Mouse (Mus musculus) stomach, postnatal 0 days (tissue): ENCODE results near the gene Olfr287. TPM values are rescaled to one million over a fixed set of nuclear protein-coding genes. Genes with fewer than 3 reads are reported as not detected.

Experiments used
- ATAC-seq: fragments of 200-750 bp; cut with Nextera tagmentation; 2 replicates; pipeline ENCODE4 v1.8.0; 2017; ENCODE audit not compliant: low FRiP score, low TSS enrichment
- DNase-seq: peaks from one replicate; pipeline ENCODE4 v3.0.0-alpha.2; 2016; ENCODE audit warnings: low spot score
- H3K27ac ChIP-seq: fragments of 300-500 bp; sonication (generic); replicated peaks from 2 replicates; pipeline ENCODE4 v1.5.1; 2014; ENCODE audit warnings: mild to moderate bottlenecking, control low read depth
- H3K27me3 ChIP-seq: fragments of 300-500 bp; sonication (generic); 2 replicates; pipeline ENCODE4 v1.6.1; 2014; ENCODE audit warnings: low read length; ENCODE audit not compliant: control insufficient read depth, insufficient read depth
- H3K36me3 ChIP-seq: fragments of 300-500 bp; sonication (generic); 2 replicates; pipeline ENCODE4 v1.6.1; 2014; ENCODE audit warnings: low read length, mixed read lengths; ENCODE audit not compliant: control insufficient read depth, insufficient read depth
- H3K4me1 ChIP-seq: fragments of 300-500 bp; sonication (generic); replicated peaks from 2 replicates; pipeline ENCODE4 v1.6.1; 2014; ENCODE audit warnings: antibody characterized with exemption; ENCODE audit not compliant: control insufficient read depth, insufficient read depth
- H3K4me2 ChIP-seq: fragments of 300-500 bp; sonication (generic); replicated peaks from 2 replicates; pipeline ENCODE4 v1.6.1; 2014; ENCODE audit warnings: low read depth, mild to moderate bottlenecking, control low read depth, moderate library complexity
- H3K4me3 ChIP-seq: fragments of 300-500 bp; sonication (generic); 2 replicates; pipeline ENCODE4 v1.5.1; 2014; ENCODE audit warnings: low read depth, low read length, control low read depth
- H3K9ac ChIP-seq: fragments of 300-500 bp; sonication (generic); 2 replicates; pipeline ENCODE4 v1.6.1; 2014; ENCODE audit warnings: mild to moderate bottlenecking, low read length, control low read depth, mixed read lengths
- H3K9me3 ChIP-seq: fragments of 300-500 bp; sonication (generic); 2 replicates; pipeline ENCODE4 v1.6.1; 2016; ENCODE audit warnings: low read length; ENCODE audit not compliant: control insufficient read depth
- CTCF ChIP-seq: IDR thresholded peaks from 2 replicates; pipeline ENCODE4 v1.5.1; 2016; ENCODE audit warnings: antibody characterized with exemption, low read depth, mild to moderate bottlenecking, moderate library complexity
- EP300 ChIP-seq: optimal IDR thresholded peaks from 2 replicates; pipeline ENCODE3; 2016; ENCODE audit warnings: antibody characterized with exemption
- WGBS: fragments of 180-500 bp; shearing (Covaris S2); extraction: QIAGEN DNeasy Blood & Tissue Kit; methylation state at CpG from one replicate; pipeline ENCODE4 v1.1.7; 2014; 5-methylcytosine and 5-hydroxymethylcytosine counted together
- polyA plus RNA-seq: library from polyadenylated mRNA; unstranded; fragments of >200 nt; fragmentation: Nextera tagmentation; extraction: Ambion mirVana; gene quantifications from 2 replicates; pipeline ENCODE4 v1.2.1, GENCODE M21; 2015

Gene Olfr287
- polyA plus RNA-seq, 1 experiment from 2014 or later: not detected

DNA sequence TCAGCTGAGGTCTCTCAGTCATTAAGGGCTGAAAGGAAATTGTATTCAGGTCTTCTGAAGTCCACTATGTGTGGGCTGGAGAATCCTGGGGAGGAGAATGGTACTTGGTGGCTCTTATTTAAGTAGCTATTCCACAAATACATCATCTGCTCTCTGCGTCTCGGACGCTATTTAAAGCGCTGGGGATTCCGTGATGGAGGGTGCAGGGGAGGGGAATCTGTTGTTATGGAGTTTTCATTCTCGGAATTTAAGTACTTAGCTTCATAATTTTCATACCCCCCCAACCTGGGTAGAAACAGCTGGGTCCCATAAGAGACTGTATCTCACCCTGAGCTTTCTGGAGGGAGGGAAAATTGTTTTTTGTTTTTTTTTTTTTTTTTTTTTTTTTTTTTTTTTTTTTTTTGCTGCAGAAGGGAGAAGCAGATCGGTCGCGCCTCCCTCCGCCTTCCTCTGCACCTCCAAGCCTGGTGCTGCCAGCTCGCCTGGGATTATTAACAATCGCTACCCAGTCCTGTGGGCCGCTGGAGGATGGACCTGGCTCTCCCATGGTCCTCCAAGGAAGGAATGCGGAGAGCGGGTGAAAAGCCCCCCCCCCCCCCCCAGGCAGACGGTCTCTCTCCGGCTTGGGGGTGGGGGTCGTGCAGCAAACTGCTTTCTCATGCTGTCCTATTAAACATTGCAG lies 53.8 kb downstream of the Olfr287 start, which contains the start of gene Ccdc184:
Gene Ccdc184, plus strand, starts transcription at position 196 of the 682 bp plus-strand sequence.
- H3K36me3 ChIP-seq: no peaks in the 10 kb centered on the region
- H3K4me2 ChIP-seq: peak within 1 kb of the TSS; percentile 47
- no peak for ATAC-seq
- H3K9ac ChIP-seq: no peak within 1 kb of the TSS
- no peaks in the 10 kb centered on the region for H3K4me1 ChIP-seq
- peaks cover 9% of the 10 kb centered on the region; the same call in 1 of the 2 replicates for H3K27me3 ChIP-seq
- H3K4me3 ChIP-seq: peak within 1 kb of the TSS; percentile 29
- H3K27ac ChIP-seq: no peak within 1 kb of the TSS
- DNase-seq: no peak
- 4% methylated on average over 15 of the region's 18 CpGs for WGBS
- no peaks in the 10 kb centered on the region for H3K9me3 ChIP-seq
- no peak for TF ChIP-seq EP300
- TF ChIP-seq CTCF: no peak

DNA sequence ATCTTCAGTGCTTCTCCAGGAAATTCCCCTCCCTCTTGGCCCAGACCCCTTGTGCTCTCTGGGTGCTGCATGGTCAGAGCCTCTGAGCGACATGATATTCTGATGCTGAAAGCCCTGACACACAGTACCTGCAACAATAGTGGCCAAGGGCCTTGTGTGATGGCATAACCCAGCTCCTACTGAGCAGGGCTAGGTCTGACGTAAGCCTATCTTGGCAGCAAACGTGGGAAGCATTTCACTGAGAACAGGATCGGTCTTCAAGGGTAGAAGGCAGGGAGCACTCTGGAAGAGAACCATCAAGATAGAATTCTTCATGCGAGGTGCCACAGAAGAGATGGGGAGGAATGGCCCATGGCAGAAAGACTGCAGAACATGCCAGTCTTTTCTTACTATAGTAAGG lies 55.3 kb downstream of the Olfr287 start, which contains the start of gene Asb8:
Gene Asb8, minus strand, starts transcription at position 101 of the 400 bp plus-strand sequence.
- no peaks in the 10 kb centered on the region for H3K36me3 ChIP-seq
- H3K27ac ChIP-seq: no peak within 1 kb of the TSS
- no peaks in the 10 kb centered on the region for H3K9me3 ChIP-seq
- no peak within 1 kb of the TSS for H3K4me2 ChIP-seq
- H3K27me3 ChIP-seq: peaks cover 9% of the 10 kb centered on the region; the same call in 1 of the 2 replicates
- TF ChIP-seq EP300: no peak
- no peak for TF ChIP-seq CTCF
- no peak for ATAC-seq
- H3K4me1 ChIP-seq: no peaks in the 10 kb centered on the region
- no peak within 1 kb of the TSS for H3K9ac ChIP-seq
- 77% methylated on average over 5 of the region's 5 CpGs for WGBS
- no peak within 1 kb of the TSS for H3K4me3 ChIP-seq
- no peak for DNase-seq

DNA sequence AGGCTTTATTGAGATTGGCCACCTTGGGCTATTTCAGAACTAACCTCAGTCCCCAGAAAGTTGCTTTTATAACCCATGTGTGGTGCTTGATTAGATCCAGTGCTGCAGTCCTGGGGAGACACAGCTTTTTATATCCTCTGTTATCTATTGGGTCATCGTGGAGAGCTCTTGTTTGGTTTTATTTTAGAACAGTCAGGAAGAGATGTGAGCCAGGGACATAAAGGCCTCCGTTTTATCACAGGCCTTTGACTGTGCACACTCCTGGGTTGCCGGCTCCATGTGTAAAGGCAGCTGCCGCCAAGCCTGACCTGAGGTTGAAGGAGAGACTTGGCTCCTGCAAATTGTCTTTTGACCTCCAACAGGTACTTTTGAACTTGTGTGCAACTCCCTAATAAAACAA lies 58.3 kb downstream of the Olfr287 start:
- H3K27ac ChIP-seq: no peak overlapping the region
- no peaks in the 10 kb centered on the region for H3K4me1 ChIP-seq
- H3K27me3 ChIP-seq: 0 out of 2 replicates have a peak, but pooled peaks cover 4% of the 10 kb centered on the region
- no peak for TF ChIP-seq EP300
- no peak for TF ChIP-seq CTCF
- H3K9me3 ChIP-seq: no peaks in the 10 kb centered on the region
- H3K4me3 ChIP-seq: no peak overlapping the region
- H3K4me2 ChIP-seq: no peak overlapping the region
- no peak overlapping the region for H3K9ac ChIP-seq
- DNase-seq (no peak), ATAC-seq (no peak)
- H3K36me3 ChIP-seq: no peaks in the 10 kb centered on the region
- WGBS: 72% methylated on average over 4 of the region's 4 CpGs

DNA sequence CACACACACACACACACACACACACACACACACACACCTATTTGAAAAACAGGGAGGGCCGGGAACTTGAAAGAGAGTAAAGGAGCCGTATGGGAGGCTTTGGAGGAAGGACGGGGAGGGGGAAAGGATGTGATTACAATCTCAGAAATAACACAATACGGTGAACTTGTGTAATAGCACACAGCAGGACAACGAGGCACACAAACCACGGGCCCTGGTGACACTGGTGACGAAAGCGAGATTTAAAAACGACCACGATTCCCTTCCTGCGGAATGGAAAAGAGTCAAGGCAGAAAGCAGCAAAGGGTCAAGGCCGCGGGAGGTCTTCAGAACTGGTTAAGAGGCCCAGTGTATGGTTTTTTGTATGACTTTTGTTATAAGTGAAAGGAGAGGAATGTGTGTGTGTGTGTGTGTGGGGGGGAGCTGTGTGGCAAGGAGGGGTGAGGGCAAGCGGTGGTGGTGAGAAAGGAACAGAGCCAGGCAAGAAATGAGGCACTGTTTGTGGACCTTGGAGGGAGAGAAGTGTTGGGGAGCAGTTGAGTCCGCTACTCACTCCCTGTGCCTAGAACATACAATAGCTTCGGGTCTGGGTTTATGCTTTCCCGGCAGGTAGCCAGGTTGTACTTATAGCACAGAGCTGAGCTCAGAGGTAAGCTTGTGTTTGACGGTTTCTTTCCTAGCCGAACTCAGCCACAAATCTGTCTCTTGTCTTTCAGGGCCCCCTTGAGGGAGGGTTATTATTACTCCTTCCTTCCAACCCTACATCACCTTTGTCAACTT lies 59.6 kb downstream of the Olfr287 start:
- H3K4me3 ChIP-seq: no peak overlapping the region
- H3K9ac ChIP-seq: no peak overlapping the region
- no peak overlapping the region for H3K27ac ChIP-seq
- 60% methylated on average over 19 of the region's 19 CpGs for WGBS
- no peaks in the 10 kb centered on the region for H3K4me1 ChIP-seq
- no peak overlapping the region for H3K4me2 ChIP-seq
- H3K36me3 ChIP-seq: no peaks in the 10 kb centered on the region
- ATAC-seq: no peak
- DNase-seq: no peak
- TF ChIP-seq EP300 (no peak), CTCF (no peak)
- no peaks in the 10 kb centered on the region for H3K27me3 ChIP-seq
- H3K9me3 ChIP-seq: no peaks in the 10 kb centered on the region

DNA sequence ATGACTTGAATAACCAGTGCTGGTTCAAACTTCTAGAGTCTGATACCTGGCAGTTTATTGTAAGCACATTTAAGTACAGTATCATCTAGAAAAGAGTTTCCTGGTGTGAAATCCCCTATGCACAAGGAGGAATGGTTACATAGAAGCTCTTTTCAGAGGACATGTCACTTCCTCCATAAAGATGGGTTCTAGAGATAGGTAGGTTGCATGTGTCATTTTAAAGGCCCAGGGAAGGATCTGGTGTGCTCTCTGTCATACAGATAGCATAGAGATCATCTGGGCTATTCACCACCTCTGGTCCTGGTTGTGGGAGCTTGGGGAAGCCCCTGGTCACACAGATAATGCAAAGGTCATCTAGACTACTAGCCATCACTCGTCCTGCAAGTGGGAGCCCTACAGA lies 63.6 kb downstream of the Olfr287 start:
- Histone ChIP-seq H3K4me2 (no peak overlapping the region), H3K36me3 (no peaks in the 10 kb centered on the region), H3K4me1 (no peaks in the 10 kb centered on the region), H3K4me3 (no peak overlapping the region), H3K27ac (no peak overlapping the region), H3K9ac (no peak overlapping the region), H3K27me3 (no peaks in the 10 kb centered on the region), H3K9me3 (no peaks in the 10 kb centered on the region)
- ATAC-seq: no peak
- no peak for DNase-seq
- TF ChIP-seq CTCF: no peak
- no peak for TF ChIP-seq EP300
- WGBS: 55% methylated on average over 1 of the region's 1 CpGs

Other genes starting within 250 kb of the Olfr287 start
- gene Col2a1, start 216.4 kb downstream of the Olfr287 start, polyA plus RNA-seq: 0.05 and 0.21 TPM in 2 replicates
- gene Pfkm, start 128.5 kb downstream of the Olfr287 start, polyA plus RNA-seq: 15.5 and 16.7 TPM in 2 replicates
- gene Senp1, start 127.3 kb downstream of the Olfr287 start, polyA plus RNA-seq: 10.0 and 10.8 TPM in 2 replicates
- gene Asb8, start 55.4 kb downstream of the Olfr287 start, polyA plus RNA-seq: 31.3 and 31.9 TPM in 2 replicates
- 0.92 and 0.95 TPM in 2 replicates for gene Ccdc184, start 53.9 kb downstream of the Olfr287 start, polyA plus RNA-seq
- not detected in 2 replicates for gene Olfr288, start 25.5 kb downstream of the Olfr287 start, polyA plus RNA-seq
- not detected in 2 replicates for gene Gm44579, start 79 bp downstream of the Olfr287 start, polyA plus RNA-seq
- not detected in 2 replicates for gene Olfr286, start 13.4 kb upstream of the Olfr287 start, polyA plus RNA-seq
- not detected in 2 replicates for gene H1fnt, start 36.2 kb upstream of the Olfr287 start, polyA plus RNA-seq
- 0.22 and 0.30 TPM in 2 replicates for gene Zfp641, start 75.1 kb upstream of the Olfr287 start, polyA plus RNA-seq
- not detected in 2 replicates for gene Olfr285, start 96.3 kb upstream of the Olfr287 start, polyA plus RNA-seq
- gene Olfr284, start 119.9 kb upstream of the Olfr287 start, polyA plus RNA-seq: not detected in 2 replicates
- not detected in 2 replicates for gene Olfr283, start 159.9 kb upstream of the Olfr287 start, polyA plus RNA-seq
- not detected in 2 replicates for gene Olfr282, start 210.2 kb upstream of the Olfr287 start, polyA plus RNA-seq
- gene Olfr281, start 231.5 kb upstream of the Olfr287 start, polyA plus RNA-seq: not detected in 2 replicates
- gene OR5BS1P, start 248.8 kb upstream of the Olfr287 start, polyA plus RNA-seq: not detected in 2 replicates